Mouse (Mus musculus) embryonic facial prominence, embryonic 14.5 days (tissue): Measurements from ENCODE around the gene Kat8. TPM values are rescaled to one million over a fixed set of nuclear protein-coding genes. Genes with fewer than 3 reads are reported as not detected.

Source experiments
- ATAC-seq: fragments of 200-750 bp; cut with Nextera tagmentation; 2 replicates; pipeline ENCODE4 v1.8.0; 2017; ENCODE audit warnings: low read depth, moderate number of reproducible peaks, moderate TSS enrichment
- DNase-seq: peaks from one replicate; pipeline ENCODE4 v3.0.0-alpha.2; 2015; ENCODE audit warnings: low spot score
- H3K27ac ChIP-seq: fragments of 300-500 bp; sonication (generic); replicated peaks from 2 replicates; pipeline ENCODE4 v1.5.1; 2014; ENCODE audit warnings: low read depth, mild to moderate bottlenecking, low read length, moderate library complexity
- H3K27me3 ChIP-seq: fragments of 300-500 bp; sonication (generic); replicated peaks from 2 replicates; pipeline ENCODE4 v1.6.1; 2014; ENCODE audit warnings: low read length; ENCODE audit not compliant: control insufficient read depth, insufficient read depth
- H3K36me3 ChIP-seq: fragments of 300-500 bp; sonication (generic); 2 replicates; pipeline ENCODE4 v1.6.1; 2014; ENCODE audit warnings: low read length, mixed read lengths; ENCODE audit not compliant: control insufficient read depth, insufficient read depth
- H3K4me1 ChIP-seq: fragments of 300-500 bp; sonication (generic); 2 replicates; pipeline ENCODE4 v1.6.1; 2014; ENCODE audit warnings: antibody characterized with exemption, low read length; ENCODE audit not compliant: control insufficient read depth, insufficient read depth
- H3K4me2 ChIP-seq: fragments of 300-500 bp; sonication (generic); 2 replicates; pipeline ENCODE4 v1.6.1; 2014; ENCODE audit warnings: low read depth, mild to moderate bottlenecking, low read length, moderate library complexity, mixed read lengths
- H3K4me3 ChIP-seq: fragments of 300-500 bp; sonication (generic); 2 replicates; pipeline ENCODE4 v1.5.1; 2014; ENCODE audit warnings: low read depth, mild to moderate bottlenecking, low read length
- H3K9ac ChIP-seq: fragments of 300-500 bp; sonication (generic); 2 replicates; pipeline ENCODE4 v1.6.1; 2014; ENCODE audit warnings: low read depth, mild to moderate bottlenecking, low read length, moderate library complexity, mixed read lengths
- H3K9me3 ChIP-seq: fragments of 300-500 bp; sonication (generic); 2 replicates; pipeline ENCODE4 v1.6.1; 2016; ENCODE audit warnings: low read length; ENCODE audit not compliant: control insufficient read depth
- WGBS: fragments of 180-500 bp; shearing (Covaris S2); extraction: QIAGEN DNeasy Blood & Tissue Kit; methylation state at CpG from one replicate; pipeline ENCODE4 v1.1.7; 2014; 5-methylcytosine and 5-hydroxymethylcytosine counted together
- polyA plus RNA-seq: library from polyadenylated mRNA; unstranded; fragments of >200 nt; fragmentation: Nextera tagmentation; extraction: Ambion mirVana; gene quantifications from 2 replicates; pipeline ENCODE4 v1.2.1, GENCODE M21; 2014

The Kat8 gene
- polyA plus RNA-seq, 1 experiment from 2014 or later: 31.7 TPM

DNA sequence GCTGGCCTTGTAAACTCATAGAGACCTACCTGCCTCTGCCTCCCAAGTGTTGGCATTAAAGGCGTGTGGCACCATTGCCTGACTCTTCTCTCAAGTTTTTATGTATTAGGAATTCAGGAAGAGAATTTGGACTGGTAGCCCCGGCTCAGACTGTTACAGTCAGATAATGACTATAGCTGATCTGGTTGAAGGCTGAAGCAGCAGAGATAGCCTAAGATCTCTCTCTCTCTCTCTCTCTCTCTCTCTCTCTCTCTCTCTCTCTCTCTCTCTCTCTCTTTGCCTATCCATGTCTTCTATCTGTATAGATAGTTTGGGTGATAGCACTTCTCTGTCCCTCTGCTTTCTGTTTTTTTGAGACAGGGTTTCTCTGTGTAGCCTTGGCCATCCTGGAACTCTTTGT lies 10.5 kb upstream of the Kat8 start:
- ATAC-seq (no peak), DNase-seq (no peak)
- no peak overlapping the region for H3K27ac ChIP-seq
- H3K4me2 ChIP-seq: no peak overlapping the region
- peaks cover 18% of the 10 kb centered on the region for H3K36me3 ChIP-seq
- no peaks in the 10 kb centered on the region for H3K9me3 ChIP-seq
- 81% methylated on average over 2 of the region's 2 CpGs for WGBS
- H3K4me1 ChIP-seq: peaks cover 3% of the 10 kb centered on the region; the same call in 1 of the 2 replicates
- no peak overlapping the region for H3K4me3 ChIP-seq
- H3K9ac ChIP-seq: no peak overlapping the region
- H3K27me3 ChIP-seq: no peaks in the 10 kb centered on the region

DNA sequence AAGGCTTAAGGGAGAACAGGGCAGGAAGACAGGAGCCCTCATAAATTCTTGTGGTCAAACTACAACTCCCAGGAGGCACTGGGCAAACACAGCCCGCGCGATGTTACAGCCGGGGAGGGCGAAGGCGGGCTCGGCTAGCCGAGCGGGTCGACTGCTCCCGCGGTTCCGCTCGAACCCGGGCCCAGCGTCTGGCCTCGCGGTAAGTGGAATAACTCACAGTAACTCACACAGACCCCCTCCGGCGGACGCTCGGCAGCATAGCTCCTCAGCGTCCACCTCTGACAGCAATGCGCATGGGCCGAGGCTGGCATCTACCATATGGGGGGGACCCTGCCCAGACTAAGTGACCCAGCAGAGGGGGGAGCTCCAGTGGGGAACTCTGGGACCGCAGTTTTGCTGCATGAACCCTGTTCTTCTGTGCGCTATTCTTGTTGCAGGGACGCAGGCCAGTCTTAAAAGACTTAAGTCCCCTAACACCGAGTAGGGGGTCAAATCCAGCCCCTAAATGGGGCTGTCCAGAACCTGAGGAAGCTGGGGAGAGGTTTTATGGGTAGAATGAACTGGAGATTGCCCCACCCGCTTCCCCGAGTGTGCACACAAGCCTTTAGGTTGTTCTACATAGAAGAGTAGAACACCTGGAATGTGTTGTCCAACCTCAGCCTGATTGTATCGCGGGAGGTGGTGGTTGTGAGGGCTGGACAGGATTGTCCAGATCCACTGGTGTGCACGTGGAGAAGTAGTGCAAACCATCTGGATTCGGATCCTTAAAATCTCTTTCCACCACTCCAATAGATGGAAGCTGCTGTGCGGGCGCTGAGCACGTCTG lies 8.1 kb upstream of the Kat8 start, which contains the start of gene Bckdk:
Gene Bckdk, plus strand, starts transcription at position 112 of the 826 bp plus-strand sequence.
- 5% methylated on average over 35 of the region's 38 CpGs for WGBS
- ATAC-seq (peak; percentile 95), DNase-seq (peak; percentile 93)
- H3K27ac ChIP-seq: peak within 1 kb of the TSS; percentile 85
- H3K4me1 ChIP-seq: peaks cover 3% of the 10 kb centered on the region; the same call in 1 of the 2 replicates
- H3K36me3 ChIP-seq: peaks cover 42% of the 10 kb centered on the region
- H3K9me3 ChIP-seq: no peaks in the 10 kb centered on the region
- peak within 1 kb of the TSS; percentile 60 for H3K4me3 ChIP-seq
- peak within 1 kb of the TSS; percentile 84 for H3K9ac ChIP-seq
- H3K4me2 ChIP-seq: peak within 1 kb of the TSS; percentile 80
- no peaks in the 10 kb centered on the region for H3K27me3 ChIP-seq

DNA sequence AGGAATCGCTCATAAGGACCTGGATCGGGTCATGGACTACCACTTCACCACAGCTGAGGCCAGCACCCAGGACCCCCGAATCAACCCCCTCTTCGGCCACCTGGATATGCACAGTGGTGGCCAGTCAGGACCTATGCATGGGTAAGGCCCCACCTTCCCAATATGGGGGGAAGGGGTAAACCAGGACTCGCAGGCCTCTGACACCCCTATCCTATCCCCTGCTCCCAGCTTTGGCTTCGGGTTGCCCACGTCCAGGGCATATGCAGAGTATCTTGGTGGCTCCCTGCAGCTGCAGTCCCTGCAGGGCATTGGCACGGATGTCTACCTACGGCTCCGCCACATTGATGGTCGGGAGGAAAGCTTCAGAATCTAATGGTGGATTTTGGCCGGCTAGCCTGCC lies 4.4 kb upstream of the Kat8 start:
- Histone ChIP-seq H3K36me3 (peaks cover 51% of the 10 kb centered on the region), H3K27me3 (no peaks in the 10 kb centered on the region), H3K9me3 (no peaks in the 10 kb centered on the region), H3K4me3 (no peak overlapping the region), H3K9ac (no peak overlapping the region), H3K4me1 (peaks cover 3% of the 10 kb centered on the region; the same call in 1 of the 2 replicates), H3K4me2 (no peak overlapping the region), H3K27ac (no peak overlapping the region)
- 95% methylated on average over 12 of the region's 12 CpGs for WGBS
- DNase-seq (no peak), ATAC-seq (no peak)

GRCm38 (mm10) chr7:127908656-127909055 lies 3.7 kb upstream of the Kat8 start:
- H3K9ac ChIP-seq: no peak overlapping the region
- H3K27ac ChIP-seq: no peak overlapping the region
- 84% methylated on average over 4 of the region's 4 CpGs for WGBS
- no peak overlapping the region for H3K4me2 ChIP-seq
- H3K36me3 ChIP-seq: peaks cover 51% of the 10 kb centered on the region
- no peak overlapping the region for H3K4me3 ChIP-seq
- peaks cover 7% of the 10 kb centered on the region for H3K4me1 ChIP-seq
- DNase-seq (no peak), ATAC-seq (no peak)
- H3K9me3 ChIP-seq: no peaks in the 10 kb centered on the region
- H3K27me3 ChIP-seq: no peaks in the 10 kb centered on the region

- DNase-seq: no peak
- H3K4me2 ChIP-seq: peak overlapping the region; percentile 78
- peak overlapping the region; percentile 84 for H3K9ac ChIP-seq
- H3K27ac ChIP-seq: peak overlapping the region; percentile 92
- peaks cover 4% of the 10 kb centered on the region; the same call in 1 of the 2 replicates for H3K4me1 ChIP-seq
- peaks cover 49% of the 10 kb centered on the region for H3K36me3 ChIP-seq
- no peak for ATAC-seq
- no peaks in the 10 kb centered on the region for H3K27me3 ChIP-seq
- no peaks in the 10 kb centered on the region for H3K9me3 ChIP-seq
- WGBS: 29% methylated on average over 4 of the region's 4 CpGs
- H3K4me3 ChIP-seq: peak overlapping the region; percentile 90
Observed at GRCm38 (mm10) chr7:127912938-127913337, 622 bp downstream of the Kat8 start.

DNA sequence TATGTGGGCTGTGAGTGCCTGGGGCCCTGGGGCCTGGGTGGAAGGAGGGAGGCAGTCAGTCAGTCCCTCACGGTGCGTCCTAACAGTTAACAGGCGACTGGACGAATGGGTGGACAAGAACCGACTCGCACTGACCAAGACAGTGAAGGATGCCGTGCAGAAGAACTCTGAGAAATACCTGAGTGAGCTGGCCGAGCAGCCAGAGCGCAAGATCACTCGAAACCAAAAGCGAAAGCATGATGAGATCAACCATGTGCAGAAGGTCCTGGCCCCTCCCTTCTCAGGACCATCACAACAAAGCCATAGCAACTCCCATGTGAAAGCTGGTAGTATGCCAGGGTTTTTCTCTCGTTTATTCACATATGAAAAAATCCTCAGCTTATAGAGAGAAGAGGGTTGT lies 3.0 kb downstream of the Kat8 start:
- Histone ChIP-seq H3K4me3 (no peak overlapping the region), H3K36me3 (peaks cover 37% of the 10 kb centered on the region), H3K9me3 (no peaks in the 10 kb centered on the region), H3K4me2 (no peak overlapping the region), H3K27me3 (no peaks in the 10 kb centered on the region), H3K4me1 (peaks cover 4% of the 10 kb centered on the region; the same call in 1 of the 2 replicates), H3K27ac (no peak overlapping the region), H3K9ac (no peak overlapping the region)
- no peak for ATAC-seq
- DNase-seq: no peak
- 85% methylated on average over 12 of the region's 12 CpGs for WGBS

DNA sequence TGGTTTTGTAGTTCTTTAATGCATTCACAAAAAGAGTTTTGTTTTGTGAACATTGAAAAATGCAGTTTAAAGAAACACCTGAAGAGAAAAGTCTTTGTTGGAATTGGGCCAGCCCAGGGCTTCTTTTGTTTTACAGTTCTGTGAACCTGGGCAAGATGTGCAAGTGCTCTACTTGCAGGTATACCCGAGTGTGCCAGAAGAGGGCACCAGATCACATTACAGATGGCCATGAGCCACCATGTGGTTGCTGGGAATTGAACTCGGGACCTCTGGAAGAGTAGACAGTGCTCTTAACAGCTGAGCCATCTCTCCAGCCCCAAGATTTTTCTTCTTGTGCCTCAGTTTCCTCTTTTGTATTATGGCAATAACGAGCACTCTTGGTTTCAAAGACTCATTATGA lies 5.9 kb downstream of the Kat8 start:
- no peak for DNase-seq
- no peaks in the 10 kb centered on the region for H3K27me3 ChIP-seq
- peaks cover 65% of the 10 kb centered on the region for H3K36me3 ChIP-seq
- no peak overlapping the region for H3K4me3 ChIP-seq
- H3K27ac ChIP-seq: no peak overlapping the region
- 54% methylated on average over 3 of the region's 3 CpGs for WGBS
- no peaks in the 10 kb centered on the region for H3K9me3 ChIP-seq
- no peak overlapping the region for H3K4me2 ChIP-seq
- H3K4me1 ChIP-seq: peaks cover 1% of the 10 kb centered on the region; the same call in 1 of the 2 replicates
- no peak overlapping the region for H3K9ac ChIP-seq
- no peak for ATAC-seq

GRCm38 (mm10) chr7:127919290-127919689 lies 7.0 kb downstream of the Kat8 start:
- peaks cover 75% of the 10 kb centered on the region for H3K36me3 ChIP-seq
- DNase-seq (no peak), ATAC-seq (no peak)
- no peak overlapping the region for H3K9ac ChIP-seq
- H3K27ac ChIP-seq: no peak overlapping the region
- H3K9me3 ChIP-seq: no peaks in the 10 kb centered on the region
- H3K4me2 ChIP-seq: no peak overlapping the region
- H3K27me3 ChIP-seq: no peaks in the 10 kb centered on the region
- 73% methylated on average over 7 of the region's 7 CpGs for WGBS
- H3K4me3 ChIP-seq: no peak overlapping the region
- H3K4me1 ChIP-seq: no peaks in the 10 kb centered on the region

- Histone ChIP-seq H3K4me2 (no peak overlapping the region), H3K9ac (no peak overlapping the region), H3K4me1 (no peaks in the 10 kb centered on the region), H3K9me3 (no peaks in the 10 kb centered on the region), H3K27me3 (no peaks in the 10 kb centered on the region), H3K27ac (no peak overlapping the region), H3K4me3 (no peak overlapping the region), H3K36me3 (peaks cover 76% of the 10 kb centered on the region)
- DNase-seq: no peak
- WGBS: 72% methylated on average over 7 of the region's 8 CpGs
- no peak for ATAC-seq
Observed at GRCm38 (mm10) chr7:127921516-127921915, 9.2 kb downstream of the Kat8 start.
